Mouse (Mus musculus) urinary bladder, adult 2 months (tissue): Measurements from ENCODE around the gene Rnf128. TPM values are rescaled to one million over a fixed set of nuclear protein-coding genes. Genes with fewer than 3 reads are reported as not detected.
A peak's percentile ranks its signal among the peaks of the same experiment; 100 is the strongest.

Source experiments
- DNase-seq: peaks from one replicate; pipeline ENCODE4 v3.0.0; 2022; ENCODE audit warnings: low spot score
- polyA plus RNA-seq: library from polyadenylated mRNA; depleted of rRNA; stranded (reverse); fragments of >200 nt; gene quantifications from 2 replicates; pipeline ENCODE4 v1.2.3, GENCODE M21; 2012; rRNA removed

Rnf128 gene
- polyA plus RNA-seq, 1 experiment: 103 TPM

DNA sequence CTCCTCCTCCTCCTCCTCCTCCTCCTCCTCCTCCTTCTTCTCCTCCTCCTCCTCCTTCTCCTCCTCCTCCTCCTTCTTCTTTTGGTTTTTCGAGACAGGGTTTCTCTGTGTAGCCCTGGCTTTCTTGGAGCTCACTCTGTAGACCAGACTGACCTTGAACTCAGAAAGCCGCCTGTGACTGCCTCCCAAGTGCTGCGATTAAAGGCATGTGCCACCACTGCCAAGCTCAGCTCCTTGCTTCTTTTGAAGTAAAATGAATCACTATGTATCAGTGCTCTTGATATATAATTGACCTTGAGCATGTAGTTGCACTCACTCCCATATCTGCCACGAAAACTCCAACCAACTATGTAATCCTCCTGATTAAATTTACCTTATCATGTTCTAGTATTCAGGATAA lies 59.0 kb downstream of the Rnf128 start:
- no peak for DNase-seq

DNA sequence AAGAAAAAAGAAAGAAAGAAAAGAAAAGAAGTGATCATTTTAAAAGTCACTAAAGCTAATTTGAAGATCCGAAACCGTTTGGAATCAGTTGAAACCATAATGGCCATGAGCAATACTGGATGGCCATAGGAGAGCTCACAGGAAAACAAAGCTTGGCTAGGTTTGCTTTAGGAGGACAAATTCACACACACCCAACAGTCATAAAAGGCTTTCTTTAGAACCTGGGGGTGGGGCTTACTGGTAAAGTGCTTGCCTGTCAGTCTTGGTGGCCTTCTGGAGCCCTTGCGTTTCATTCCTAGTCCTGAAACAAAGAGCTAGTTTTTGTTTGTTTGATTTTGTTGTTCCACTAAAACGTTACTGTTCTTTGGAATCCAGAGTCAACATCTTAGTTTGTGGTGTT lies 71.6 kb downstream of the Rnf128 start:
- no peak for DNase-seq

DNA sequence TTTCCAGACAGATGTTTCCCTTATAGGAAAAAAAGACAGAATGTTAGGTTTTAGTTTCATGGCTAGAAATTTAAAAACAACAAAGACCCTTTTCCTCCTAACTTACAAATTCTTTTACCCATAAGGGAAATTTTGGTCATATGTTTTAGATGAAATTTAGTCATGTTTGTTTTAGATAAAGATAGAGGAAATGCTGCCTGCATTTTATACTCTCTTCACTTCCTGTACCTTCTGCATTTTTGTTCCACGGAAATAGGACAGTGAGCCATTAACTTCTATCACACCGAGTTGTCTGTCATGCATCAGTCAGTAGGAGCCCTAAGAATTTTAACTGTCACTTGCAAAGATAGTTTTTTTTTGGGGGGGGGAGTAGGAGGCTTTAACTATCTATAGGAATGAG lies 76.6 kb downstream of the Rnf128 start:
- no peak for DNase-seq

DNA sequence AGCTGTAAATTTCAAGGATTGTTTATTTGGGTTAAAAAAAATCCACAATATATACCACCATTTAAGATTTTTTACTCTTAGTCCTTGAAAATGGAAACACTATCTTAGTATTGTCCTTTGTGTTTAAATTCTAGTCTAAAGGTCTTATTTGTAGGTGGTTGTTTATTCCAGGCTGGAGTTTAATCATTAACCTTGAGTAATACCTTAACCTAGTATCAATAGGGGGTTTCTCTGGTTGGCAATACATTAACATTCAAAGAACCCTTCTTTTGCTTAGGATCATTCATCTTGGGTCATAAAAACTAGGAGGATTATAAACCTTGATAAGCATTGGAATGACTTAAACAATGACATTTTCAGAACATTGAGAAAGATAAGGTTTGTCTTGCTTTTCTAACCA lies 77.3 kb downstream of the Rnf128 start:
- DNase-seq: no peak

DNA sequence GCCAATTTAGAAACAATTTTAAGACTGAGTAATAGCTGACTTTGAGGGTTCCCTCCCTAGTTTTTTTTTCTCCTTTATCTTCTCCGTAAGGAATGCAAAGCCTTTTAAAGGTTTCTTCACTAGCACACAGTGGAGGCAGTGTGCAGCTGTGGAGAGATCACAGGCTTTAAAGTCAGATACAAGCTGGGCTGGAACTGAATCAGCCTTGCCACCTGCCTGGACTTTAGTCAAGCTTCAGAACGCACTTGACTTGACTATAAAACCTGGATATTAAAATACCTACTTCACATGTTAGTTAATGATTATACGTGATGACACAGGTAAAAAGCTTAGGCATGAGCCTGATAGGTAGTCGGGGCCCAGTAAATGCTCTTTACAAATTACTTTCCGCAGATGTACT lies 89.1 kb downstream of the Rnf128 start:
- DNase-seq: no peak

DNA sequence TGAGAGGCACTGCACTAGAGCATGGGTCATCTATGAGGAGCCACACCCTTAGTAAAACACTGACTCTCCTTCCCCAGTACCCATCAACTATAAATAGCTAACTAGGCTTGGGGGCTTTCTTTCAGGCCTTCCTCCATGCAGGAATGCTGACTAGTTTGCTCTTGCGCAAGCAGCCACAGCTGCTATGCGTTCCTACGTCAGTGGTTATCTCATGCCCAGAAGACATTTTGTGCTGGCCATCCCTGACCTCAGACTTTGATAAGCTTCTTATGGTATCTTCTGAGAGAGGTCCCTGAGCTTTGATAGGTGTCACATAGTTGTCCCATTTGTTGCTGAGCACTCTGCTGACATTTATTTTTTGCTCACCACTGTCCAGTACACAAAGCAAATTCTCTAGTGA lies 90.2 kb downstream of the Rnf128 start:
- no peak for DNase-seq

DNA sequence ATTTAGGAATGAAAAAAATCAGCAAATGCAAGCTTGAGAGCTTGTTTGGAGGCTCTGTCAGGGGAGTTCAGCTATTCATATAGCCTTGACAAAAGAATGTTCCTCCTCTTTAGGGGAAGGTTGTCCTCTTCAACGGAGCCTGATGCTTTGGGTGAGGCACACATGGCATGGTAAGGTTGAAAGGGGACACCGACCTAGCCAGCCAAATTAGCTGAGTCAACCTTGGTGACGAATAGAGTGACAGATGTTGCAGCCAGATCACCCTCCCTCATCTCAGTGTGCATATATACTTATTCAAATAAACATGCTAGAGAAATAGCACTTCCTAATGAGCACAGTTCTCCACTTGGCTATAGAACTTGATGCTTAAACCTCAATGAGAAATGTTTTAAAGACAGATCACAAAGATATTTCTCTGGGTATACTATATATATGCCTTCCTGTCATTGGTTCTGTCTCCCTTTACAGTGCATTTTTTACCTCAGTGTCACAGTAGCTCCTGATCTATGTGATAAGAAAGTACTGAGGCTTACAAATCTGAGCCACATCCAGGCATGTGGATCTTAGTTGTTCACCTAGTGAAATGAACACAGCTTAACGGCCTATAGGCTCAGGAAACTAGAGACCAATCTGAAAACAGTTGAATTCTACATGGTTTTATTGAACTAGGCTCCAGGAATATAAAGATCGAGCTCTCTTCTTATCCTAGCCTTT lies 91.4 kb downstream of the Rnf128 start:
- DNase-seq: no peak

DNA sequence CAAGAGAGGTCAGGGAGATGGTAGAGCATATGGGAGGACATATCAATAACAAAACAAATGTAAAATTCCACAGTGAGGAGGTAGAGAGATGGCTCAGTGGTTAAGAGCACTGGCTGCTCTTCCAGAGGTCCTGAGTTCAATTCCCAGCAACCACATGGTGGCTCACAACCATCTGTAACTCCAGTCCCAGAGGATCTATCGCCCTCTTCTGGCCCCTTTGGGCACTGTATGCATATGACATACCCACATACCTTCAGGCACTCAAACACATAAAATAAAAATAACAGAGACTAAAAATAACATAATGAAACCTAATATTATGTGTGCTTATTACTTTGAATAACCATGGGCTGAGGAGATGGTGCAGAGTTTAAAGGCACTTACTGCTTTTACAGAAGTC lies 99.0 kb downstream of the Rnf128 start:
- DNase-seq: no peak

DNA sequence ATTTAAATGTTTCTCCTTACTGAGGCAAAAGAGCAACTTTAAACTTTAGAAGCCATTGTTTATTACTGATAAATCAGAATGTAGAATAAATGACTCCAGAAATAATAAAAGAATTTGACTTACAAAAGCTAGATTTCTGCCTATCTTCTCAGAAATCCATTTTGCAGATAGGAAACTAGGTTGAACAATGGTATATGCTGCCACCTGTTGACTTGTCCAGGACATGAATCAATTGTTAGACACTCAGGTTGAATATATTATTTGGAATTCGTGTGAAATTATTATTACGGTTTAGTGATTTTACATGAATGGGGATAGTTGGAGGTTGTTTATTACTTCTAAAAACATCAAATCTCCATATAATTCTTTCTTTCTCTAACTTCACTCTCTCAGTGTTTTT lies 102.7 kb downstream of the Rnf128 start:
- DNase-seq: no peak

DNA sequence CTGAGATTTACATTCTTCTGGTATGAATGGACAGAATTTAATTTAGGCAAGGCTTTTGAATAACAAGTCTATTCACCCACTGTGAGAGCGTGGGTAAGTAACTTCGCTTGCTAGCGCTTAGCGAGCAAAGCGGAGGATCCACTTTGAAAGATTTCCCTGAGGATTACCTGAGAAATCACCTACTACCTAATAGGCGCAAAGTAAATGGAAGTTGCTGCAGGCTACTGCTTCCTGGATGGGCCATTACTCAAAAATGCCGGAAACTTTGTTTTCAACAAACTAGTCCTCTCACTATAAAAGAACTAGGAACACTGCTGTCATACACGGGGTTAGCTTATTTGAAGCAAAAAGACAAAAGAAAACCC lies 121.3 kb downstream of the Rnf128 start:
- no peak for DNase-seq

DNA sequence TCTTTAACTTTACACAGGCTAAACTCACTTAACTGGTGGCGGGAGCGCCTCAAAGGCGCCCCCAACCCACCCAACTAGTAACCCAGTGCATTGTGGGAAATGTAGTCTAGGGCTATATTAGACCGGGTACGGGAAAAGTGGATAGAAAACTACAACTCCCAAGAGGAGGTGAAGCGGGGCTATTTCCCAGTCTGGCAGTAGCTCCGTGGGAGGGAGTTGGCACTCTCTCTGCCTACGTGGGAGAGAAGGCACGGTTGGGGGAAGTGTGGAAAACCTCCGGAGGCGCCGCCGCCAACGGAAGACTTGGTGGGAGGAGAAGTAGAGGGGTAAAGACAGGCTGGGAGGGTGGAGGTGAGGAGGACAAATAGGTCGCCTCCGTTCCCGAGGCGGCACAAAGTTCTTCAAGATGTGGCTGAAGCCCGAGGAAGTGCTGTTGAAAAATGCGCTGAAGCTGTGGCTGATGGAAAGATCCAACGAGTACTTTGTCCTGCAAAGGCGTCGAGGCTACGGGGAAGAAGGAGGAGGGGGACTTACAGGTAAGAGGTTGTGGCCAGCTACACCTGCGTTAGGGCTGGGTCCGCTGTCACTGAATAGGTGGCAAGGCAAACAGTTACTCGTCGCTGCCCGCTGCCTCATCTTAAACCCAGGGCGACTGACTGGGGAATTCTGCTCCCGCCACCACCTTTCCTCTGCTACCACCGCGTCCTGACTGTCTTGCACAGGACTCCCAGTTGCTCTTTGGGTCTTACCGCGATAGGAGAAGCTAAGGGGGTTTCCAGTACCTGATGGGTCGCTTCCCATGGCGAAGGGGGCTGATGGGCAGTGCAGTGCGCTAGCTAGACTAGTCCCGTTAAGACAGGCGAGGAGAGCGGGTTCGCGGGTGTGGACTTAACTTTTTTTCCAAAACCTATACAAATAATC lies 121.9 kb downstream of the Rnf128 start, which contains the start of gene Tbc1d8b:
Gene Tbc1d8b, plus strand, starts transcription at position 222 of the 921 bp plus-strand sequence.
- DNase-seq: peak; percentile 48

DNA sequence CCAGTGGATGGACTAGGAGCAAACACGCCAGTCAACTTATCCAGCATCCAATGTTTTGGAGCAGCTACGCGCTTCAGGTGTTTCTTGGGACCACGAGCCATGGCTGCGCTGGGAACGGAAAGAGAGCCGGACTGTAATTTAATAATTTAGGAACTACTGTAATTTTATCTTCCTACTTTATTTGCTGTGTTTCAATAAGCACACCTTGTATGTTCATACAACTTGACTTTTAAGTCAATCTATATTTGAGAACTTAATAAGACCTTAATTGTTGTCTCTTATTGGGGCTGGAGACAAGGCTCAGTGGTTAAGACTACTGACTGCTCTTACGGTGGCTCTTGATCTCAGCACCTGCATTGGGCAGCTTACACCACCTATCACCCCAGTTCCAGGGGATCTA lies 151.3 kb downstream of the Rnf128 start, which contains the start of gene Gm15013:
Gene Gm15013, minus strand, starts transcription at position 101 of the 400 bp plus-strand sequence.
- no peak for DNase-seq

DNA sequence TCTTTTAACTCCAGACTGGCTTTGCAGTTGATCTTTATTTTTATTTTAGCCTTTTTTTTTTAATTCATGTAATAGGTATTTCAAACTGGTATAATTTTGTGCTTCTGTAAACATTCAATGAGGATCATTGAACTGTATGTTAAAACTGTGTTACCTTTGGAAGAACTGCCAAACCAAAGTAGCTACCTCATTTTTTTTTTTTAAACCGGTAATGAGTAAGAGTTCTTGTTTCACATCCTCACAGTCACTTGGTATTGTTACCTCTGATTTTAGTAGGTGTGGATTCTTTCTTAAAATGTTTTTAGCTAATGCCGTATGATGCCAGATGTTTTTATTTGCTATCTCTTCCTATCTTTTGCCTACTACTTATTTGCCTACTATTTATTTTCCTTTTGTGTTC lies 159.2 kb downstream of the Rnf128 start:
- DNase-seq: no peak

Other genes starting within 250 kb of the Rnf128 start
- 0.06 TPM in 1 of 2 replicates, not detected in the other for gene Trap1a, start 229.6 kb upstream of the Rnf128 start, polyA plus RNA-seq
- 3.0 and 3.6 TPM in 2 replicates for gene D330045A20Rik, start 82.9 kb upstream of the Rnf128 start, polyA plus RNA-seq
- gene Tbc1d8b, start 121.7 kb downstream of the Rnf128 start, polyA plus RNA-seq: 8.2 and 8.4 TPM in 2 replicates
- gene Gm15013, start 151.2 kb downstream of the Rnf128 start, polyA plus RNA-seq: 0.13 TPM in 1 of 2 replicates, not detected in the other
- gene Ripply1, start 219.0 kb downstream of the Rnf128 start, polyA plus RNA-seq: not detected in 2 replicates
- 0.06 and 0.10 TPM in 2 replicates for gene Cldn2, start 237.5 kb downstream of the Rnf128 start, polyA plus RNA-seq